Mouse (Mus musculus) heart, embryonic 12.5 days (tissue): ENCODE data around the gene Akr1b3. TPM values are rescaled to one million over a fixed set of nuclear protein-coding genes. Genes with fewer than 3 reads are reported as not detected.
A peak's percentile ranks its signal among the peaks of the same experiment; 100 is the strongest.

ENCODE experiments used
- ATAC-seq: fragments of 200-750 bp; cut with Nextera tagmentation; 2 replicates; pipeline ENCODE4 v1.8.0; 2017; ENCODE audit warnings: moderate TSS enrichment, moderate library complexity; ENCODE audit not compliant: insufficient number of reproducible peaks, low FRiP score
- H3K27ac ChIP-seq: fragments of 300-500 bp; sonication (generic); 2 replicates; pipeline ENCODE4 v1.5.1; 2016; ENCODE audit warnings: mild to moderate bottlenecking, moderate library complexity; ENCODE audit not compliant: poor library complexity, severe bottlenecking
- H3K27me3 ChIP-seq: fragments of 300-500 bp; sonication (generic); replicated peaks from 2 replicates; pipeline ENCODE4 v1.6.1; 2016; ENCODE audit warnings: mild to moderate bottlenecking, moderate library complexity
- H3K36me3 ChIP-seq: fragments of 300-500 bp; sonication (generic); 2 replicates; pipeline ENCODE4 v1.6.1; 2016; ENCODE audit warnings: mild to moderate bottlenecking, moderate library complexity
- H3K4me1 ChIP-seq: fragments of 300-500 bp; sonication (generic); replicated peaks from 2 replicates; pipeline ENCODE4 v1.6.1; 2016; ENCODE audit warnings: mild to moderate bottlenecking
- H3K4me2 ChIP-seq: fragments of 300-500 bp; sonication (generic); 2 replicates; pipeline ENCODE4 v1.6.1; 2016; ENCODE audit warnings: mild to moderate bottlenecking, moderate library complexity
- H3K4me3 ChIP-seq: fragments of 300-500 bp; sonication (generic); 2 replicates; pipeline ENCODE4 v1.5.1; 2016; ENCODE audit warnings: mild to moderate bottlenecking
- H3K9ac ChIP-seq: fragments of 300-500 bp; sonication (generic); 2 replicates; pipeline ENCODE4 v1.6.1; 2016; ENCODE audit warnings: mild to moderate bottlenecking, moderate library complexity
- H3K9me3 ChIP-seq: fragments of 300-500 bp; sonication (generic); replicated peaks from 2 replicates; pipeline ENCODE4 v1.6.1; 2016; ENCODE audit warnings: mild to moderate bottlenecking, moderate library complexity
- WGBS: fragments of 180-500 bp; shearing (Covaris S2); methylation state at CpG from one replicate; pipeline ENCODE4 v1.1.7; 2016; 5-methylcytosine and 5-hydroxymethylcytosine counted together
- polyA plus RNA-seq: library from polyadenylated mRNA; unstranded; fragments of >200 nt; fragmentation: Nextera tagmentation; extraction: Ambion mirVana; gene quantifications from 2 replicates; pipeline ENCODE4 v1.2.1, GENCODE M21; 2016

Akr1b3 gene
- polyA plus RNA-seq, 1 experiment from 2014 or later, result 177 TPM

DNA sequence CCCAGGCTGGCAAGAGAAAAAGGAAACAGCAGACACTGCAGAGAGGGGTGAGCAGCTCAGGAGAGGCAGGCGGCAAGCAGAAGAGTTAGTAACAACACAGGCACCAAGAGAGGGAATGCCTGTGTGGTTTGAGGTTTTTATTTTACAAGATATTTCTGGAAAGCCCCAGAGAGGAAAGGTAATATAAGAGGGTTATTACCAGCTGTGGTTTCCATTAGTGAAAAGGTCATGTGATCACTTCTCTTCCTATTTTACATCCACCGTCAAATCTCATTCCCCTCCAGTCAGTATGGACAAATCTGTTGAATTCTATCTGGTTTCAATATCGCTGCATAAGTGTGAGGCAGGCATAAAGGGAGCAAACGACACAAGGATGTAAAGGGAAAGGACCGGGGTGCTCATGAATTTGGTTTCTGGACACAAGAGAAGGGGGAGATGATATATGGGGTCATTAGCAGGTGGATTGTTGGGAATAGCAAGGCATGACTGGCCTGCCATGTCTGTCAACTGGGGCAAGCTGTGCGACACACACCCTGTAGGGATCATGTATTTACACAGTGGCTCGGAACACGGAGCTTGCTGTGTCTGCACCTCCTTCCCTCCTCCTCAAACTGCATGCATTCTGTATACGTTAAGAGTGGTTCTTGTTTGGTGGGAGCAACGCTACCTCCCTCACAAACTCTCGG, 24.9 kb downstream of the Akr1b3 start:
- Histone ChIP-seq H3K9me3 (no peaks in the 10 kb centered on the region), H3K9ac (no peak overlapping the region), H3K4me3 (no peak overlapping the region), H3K27ac (no peak overlapping the region), H3K27me3 (no peaks in the 10 kb centered on the region), H3K36me3 (no peaks in the 10 kb centered on the region), H3K4me1 (peaks cover 2% of the 10 kb centered on the region; the same call in 1 of the 2 replicates), H3K4me2 (no peak overlapping the region)
- 62% methylated on average over 11 of the region's 11 CpGs for WGBS
- ATAC-seq, result no peak

DNA sequence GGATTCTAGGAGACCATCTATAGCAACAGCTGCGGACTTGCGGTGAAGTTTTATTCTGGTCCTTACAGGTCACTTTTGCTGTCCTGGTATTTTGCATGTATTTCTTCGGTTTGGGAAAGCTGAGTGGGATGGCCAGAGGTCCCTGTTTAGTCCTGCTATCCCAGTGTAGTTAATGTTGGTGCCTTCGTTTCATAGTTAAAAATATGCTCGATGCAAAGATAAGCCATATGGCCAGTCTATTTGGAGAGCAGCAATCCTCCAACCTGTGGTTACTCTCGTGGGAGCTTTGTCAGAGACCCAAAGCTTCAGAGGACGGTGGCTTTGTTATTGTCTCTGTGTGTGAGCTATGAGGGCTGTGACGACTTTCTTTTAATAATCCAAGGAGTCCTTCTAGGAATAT, 26.6 kb downstream of the Akr1b3 start:
- Histone ChIP-seq H3K27ac (no peak overlapping the region), H3K36me3 (no peaks in the 10 kb centered on the region), H3K9me3 (no peaks in the 10 kb centered on the region), H3K9ac (no peak overlapping the region), H3K4me1 (peaks cover 2% of the 10 kb centered on the region; the same call in 1 of the 2 replicates), H3K4me3 (no peak overlapping the region), H3K27me3 (no peaks in the 10 kb centered on the region), H3K4me2 (no peak overlapping the region)
- no peak for ATAC-seq
- WGBS, result 78% methylated on average over 8 of the region's 8 CpGs

DNA sequence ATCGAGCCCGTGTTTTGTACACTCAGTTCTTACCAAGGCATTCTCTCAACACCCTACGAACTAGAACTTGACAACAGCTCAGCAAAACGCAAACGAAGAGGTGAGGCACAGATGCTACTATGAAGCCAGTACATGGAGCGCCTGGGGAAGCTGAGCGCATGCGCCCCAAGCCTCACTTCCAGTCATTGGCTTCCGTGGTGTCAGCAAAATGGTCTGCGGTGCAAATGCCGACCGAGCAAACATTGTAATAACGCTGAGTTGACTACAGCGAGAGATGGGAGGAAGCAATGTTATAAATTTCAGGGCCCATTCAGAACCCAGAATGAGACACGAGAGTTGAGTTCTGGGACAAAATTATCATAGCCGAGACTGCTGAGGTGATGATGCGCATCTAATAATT, 27.2 kb downstream of the Akr1b3 start:
- Histone ChIP-seq H3K4me1 (peaks cover 2% of the 10 kb centered on the region; the same call in 1 of the 2 replicates), H3K4me3 (no peak overlapping the region), H3K4me2 (no peak overlapping the region), H3K27ac (no peak overlapping the region), H3K27me3 (no peaks in the 10 kb centered on the region), H3K36me3 (no peaks in the 10 kb centered on the region), H3K9me3 (no peaks in the 10 kb centered on the region), H3K9ac (no peak overlapping the region)
- ATAC-seq, result no peak
- WGBS, result 85% methylated on average over 17 of the region's 17 CpGs

DNA sequence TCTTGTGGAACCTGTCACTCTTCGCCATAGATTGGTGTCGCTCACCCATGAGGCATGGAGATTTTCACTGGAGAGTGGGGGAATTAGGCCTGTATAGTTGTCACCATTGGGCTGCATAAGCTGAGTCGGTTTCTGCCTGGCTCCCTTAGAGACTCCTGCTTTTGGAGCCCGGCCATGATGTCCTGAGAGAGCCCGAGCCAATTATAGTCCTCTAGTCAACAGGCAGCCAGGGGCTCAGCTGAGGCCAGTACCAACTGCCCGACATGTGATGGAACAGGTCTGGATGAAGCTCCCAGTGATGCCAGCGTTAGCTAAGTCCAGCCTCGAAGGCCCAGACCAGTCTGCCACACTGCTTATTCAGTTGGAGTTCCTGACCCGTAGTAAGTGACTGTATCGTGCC, 29.2 kb downstream of the Akr1b3 start:
- Histone ChIP-seq H3K4me3 (no peak overlapping the region), H3K36me3 (no peaks in the 10 kb centered on the region), H3K27me3 (no peaks in the 10 kb centered on the region), H3K27ac (no peak overlapping the region), H3K4me1 (peaks cover 1% of the 10 kb centered on the region; the same call in 1 of the 2 replicates), H3K9me3 (no peaks in the 10 kb centered on the region), H3K4me2 (no peak overlapping the region), H3K9ac (no peak overlapping the region)
- ATAC-seq, result no peak
- WGBS, result 70% methylated on average over 10 of the region's 10 CpGs

DNA sequence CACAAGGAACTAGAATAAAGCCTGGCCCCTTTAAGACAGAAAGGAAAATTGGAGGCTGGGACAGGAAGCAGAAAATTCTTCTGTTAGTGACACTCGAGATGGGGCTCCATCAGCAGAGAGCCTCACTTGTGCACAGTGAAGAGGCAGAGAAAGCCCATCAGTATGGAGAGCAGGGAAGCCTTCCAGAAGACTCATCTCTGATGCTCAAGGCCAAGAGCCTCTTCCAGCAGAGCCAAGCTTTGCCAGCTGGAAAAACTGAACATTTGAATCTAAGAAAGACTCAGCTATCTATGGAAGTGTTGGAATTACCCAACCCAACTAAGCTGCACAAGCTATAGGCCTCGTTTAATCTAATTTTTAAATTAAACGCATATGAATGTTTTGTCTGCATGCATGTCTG, 30.4 kb downstream of the Akr1b3 start:
- H3K36me3 ChIP-seq, result no peaks in the 10 kb centered on the region
- H3K9ac ChIP-seq, result no peak overlapping the region
- H3K27ac ChIP-seq, result no peak overlapping the region
- H3K9me3 ChIP-seq, result no peaks in the 10 kb centered on the region
- 68% methylated on average over 3 of the region's 3 CpGs for WGBS
- H3K27me3 ChIP-seq, result no peaks in the 10 kb centered on the region
- H3K4me2 ChIP-seq, result no peak overlapping the region
- no peak overlapping the region for H3K4me3 ChIP-seq
- ATAC-seq, result no peak
- no peaks in the 10 kb centered on the region; the same call in 1 of the 2 replicates for H3K4me1 ChIP-seq

DNA sequence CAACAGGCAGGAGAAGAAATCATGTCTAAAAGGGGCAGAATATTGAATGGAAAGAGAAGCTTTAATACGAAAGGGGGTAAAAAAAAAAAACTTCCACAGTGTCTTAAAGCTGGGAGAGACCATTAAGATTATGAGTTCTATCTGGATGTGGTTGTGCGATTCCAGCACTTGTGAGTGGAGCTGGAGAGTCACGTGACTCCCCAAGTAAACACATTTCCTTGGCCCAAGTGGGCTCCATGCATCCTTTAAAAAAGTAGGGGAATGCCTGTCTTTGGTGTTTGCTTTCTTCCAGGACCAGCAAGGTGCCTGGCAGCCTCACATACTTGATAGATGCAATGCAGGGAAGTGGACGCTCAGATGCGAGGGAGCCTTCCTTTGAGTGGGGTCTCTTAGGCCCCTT, 38.9 kb downstream of the Akr1b3 start:
- H3K36me3 ChIP-seq, result no peaks in the 10 kb centered on the region
- no peaks in the 10 kb centered on the region for H3K9me3 ChIP-seq
- no peak overlapping the region for H3K9ac ChIP-seq
- H3K4me2 ChIP-seq, result no peak overlapping the region
- no peaks in the 10 kb centered on the region for H3K27me3 ChIP-seq
- H3K4me3 ChIP-seq, result no peak overlapping the region
- peaks cover 8% of the 10 kb centered on the region for H3K4me1 ChIP-seq
- WGBS, result 75% methylated on average over 5 of the region's 5 CpGs
- H3K27ac ChIP-seq, result no peak overlapping the region
- no peak for ATAC-seq

DNA sequence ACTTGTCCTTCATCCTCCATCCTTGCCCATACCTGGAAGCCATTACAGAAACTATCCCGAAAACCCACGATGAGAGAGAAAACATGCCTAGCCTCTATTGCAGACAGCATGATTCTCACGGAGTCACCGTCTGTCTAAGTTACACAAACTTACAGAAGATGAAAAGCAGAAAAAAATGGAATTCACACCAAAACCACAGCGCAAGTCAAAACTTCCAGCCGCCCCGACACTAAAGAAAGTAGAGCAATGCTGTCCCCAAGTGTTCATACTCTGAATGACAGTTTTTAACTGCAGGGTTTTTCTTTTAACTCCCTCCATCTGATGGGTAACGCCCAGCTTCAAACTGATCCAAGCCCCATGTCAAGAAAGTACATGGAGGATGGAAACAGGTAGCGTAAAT, 39.6 kb downstream of the Akr1b3 start:
- H3K4me1 ChIP-seq, result peaks cover 8% of the 10 kb centered on the region
- no peak overlapping the region for H3K9ac ChIP-seq
- no peaks in the 10 kb centered on the region for H3K36me3 ChIP-seq
- no peaks in the 10 kb centered on the region for H3K9me3 ChIP-seq
- H3K4me2 ChIP-seq, result 0 out of 2 replicates have a peak overlapping the region, but pooled peaks have one; percentile 25
- no peak for ATAC-seq
- WGBS, result 26% methylated on average over 9 of the region's 9 CpGs
- no peak overlapping the region for H3K4me3 ChIP-seq
- no peaks in the 10 kb centered on the region for H3K27me3 ChIP-seq
- H3K27ac ChIP-seq, result no peak overlapping the region

DNA sequence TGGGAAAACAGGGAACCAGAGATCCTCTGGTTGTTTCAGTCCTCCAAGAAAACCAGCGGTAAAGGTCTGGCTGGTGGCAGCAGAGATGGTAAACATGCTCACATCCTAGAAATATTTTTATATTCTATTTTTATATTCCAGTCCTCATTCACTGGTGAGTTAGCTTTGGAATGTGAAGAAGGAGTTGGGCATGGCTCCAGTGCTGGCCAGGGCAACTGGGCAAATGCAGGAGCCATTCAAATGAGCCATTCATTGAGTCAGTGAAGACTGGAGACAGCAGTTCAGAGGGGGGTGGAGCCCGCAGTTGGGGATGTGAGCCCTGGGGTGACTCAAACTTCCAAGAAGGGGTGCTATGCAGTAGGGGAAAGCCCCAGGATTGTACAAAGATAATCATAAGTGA, 42.9 kb downstream of the Akr1b3 start:
- Histone ChIP-seq H3K36me3 (no peaks in the 10 kb centered on the region), H3K27ac (no peak overlapping the region), H3K4me3 (no peak overlapping the region), H3K9ac (no peak overlapping the region), H3K9me3 (no peaks in the 10 kb centered on the region), H3K4me2 (no peak overlapping the region), H3K4me1 (0 out of 2 replicates have a peak, but pooled peaks cover 5% of the 10 kb centered on the region), H3K27me3 (no peaks in the 10 kb centered on the region)
- 75% methylated on average over 2 of the region's 2 CpGs for WGBS
- no peak for ATAC-seq

DNA sequence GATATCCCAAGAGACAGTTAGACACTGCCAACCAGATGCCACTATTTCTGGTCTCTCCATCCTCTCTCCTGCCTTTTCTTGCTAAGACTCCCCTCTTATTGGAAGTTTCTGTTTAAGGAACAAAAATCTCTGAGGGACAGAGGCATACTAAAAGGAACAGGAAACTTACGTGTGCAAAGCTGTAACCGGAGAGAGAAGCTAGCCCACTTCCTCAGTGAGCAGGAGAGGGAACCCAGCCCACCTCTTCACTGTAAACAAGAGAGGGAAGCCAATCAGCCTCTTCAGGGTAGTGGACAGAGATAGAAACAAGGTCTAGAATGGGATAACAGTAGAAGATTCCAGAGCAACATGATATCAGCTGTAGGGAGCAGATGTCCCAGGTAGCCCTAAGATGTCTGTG, 44.2 kb downstream of the Akr1b3 start:
- Histone ChIP-seq H3K36me3 (no peaks in the 10 kb centered on the region), H3K4me1 (0 out of 2 replicates have a peak, but pooled peaks cover 5% of the 10 kb centered on the region), H3K27me3 (no peaks in the 10 kb centered on the region), H3K9me3 (no peaks in the 10 kb centered on the region), H3K4me2 (no peak overlapping the region), H3K27ac (no peak overlapping the region), H3K9ac (no peak overlapping the region), H3K4me3 (no peak overlapping the region)
- 46% methylated on average over 2 of the region's 2 CpGs for WGBS
- ATAC-seq, result no peak

DNA sequence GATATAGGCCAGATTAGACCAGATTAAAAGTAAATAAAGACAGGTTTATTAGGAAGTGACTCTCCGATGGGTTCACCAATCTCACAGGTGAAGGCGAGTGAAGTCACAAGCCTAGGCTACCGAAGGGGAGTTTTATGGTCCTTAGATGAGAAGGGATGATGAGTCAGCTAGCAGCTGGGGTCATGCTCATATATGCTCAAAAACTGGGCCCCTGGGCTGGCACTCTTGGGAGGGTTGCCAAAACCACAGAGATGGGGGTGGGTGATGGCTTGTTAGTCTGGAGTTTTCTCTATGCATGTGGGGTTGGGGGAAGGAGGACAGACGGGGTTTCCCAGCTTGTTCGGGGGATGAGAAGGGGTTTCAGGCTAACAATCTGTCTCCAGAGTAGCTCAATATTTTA, 44.8 kb downstream of the Akr1b3 start:
- Histone ChIP-seq H3K9me3 (no peaks in the 10 kb centered on the region), H3K36me3 (no peaks in the 10 kb centered on the region), H3K27me3 (no peaks in the 10 kb centered on the region), H3K4me1 (0 out of 2 replicates have a peak, but pooled peaks cover 5% of the 10 kb centered on the region), H3K4me3 (no peak overlapping the region), H3K9ac (no peak overlapping the region), H3K27ac (no peak overlapping the region), H3K4me2 (no peak overlapping the region)
- ATAC-seq, result no peak
- 85% methylated on average over 5 of the region's 5 CpGs for WGBS

DNA sequence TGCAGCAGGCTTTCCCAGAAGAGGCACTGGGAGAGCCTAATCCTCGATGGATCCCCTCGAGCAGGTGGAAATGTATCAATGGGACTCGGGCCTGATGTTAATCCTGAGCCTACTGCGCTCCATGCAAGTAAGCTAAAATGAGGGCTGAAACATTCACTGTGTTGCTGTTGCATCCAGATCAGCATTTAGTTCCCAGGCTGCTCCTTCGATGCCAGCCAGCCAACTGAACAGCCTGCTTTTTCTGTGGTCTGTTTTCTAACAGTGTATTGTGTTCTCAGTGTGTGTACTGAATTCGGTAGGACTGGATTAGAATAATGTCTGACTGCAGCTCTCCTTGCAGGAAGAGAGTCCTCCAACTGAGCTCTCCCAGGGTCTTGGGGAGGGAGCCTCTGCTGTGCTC, 46.6 kb downstream of the Akr1b3 start:
- no peak overlapping the region for H3K4me2 ChIP-seq
- H3K9ac ChIP-seq, result no peak overlapping the region
- H3K9me3 ChIP-seq, result no peaks in the 10 kb centered on the region
- no peak overlapping the region for H3K27ac ChIP-seq
- no peak overlapping the region for H3K4me3 ChIP-seq
- H3K27me3 ChIP-seq, result no peaks in the 10 kb centered on the region
- 57% methylated on average over 6 of the region's 6 CpGs for WGBS
- no peak for ATAC-seq
- H3K36me3 ChIP-seq, result no peaks in the 10 kb centered on the region
- H3K4me1 ChIP-seq, result 0 out of 2 replicates have a peak, but pooled peaks cover 5% of the 10 kb centered on the region

DNA sequence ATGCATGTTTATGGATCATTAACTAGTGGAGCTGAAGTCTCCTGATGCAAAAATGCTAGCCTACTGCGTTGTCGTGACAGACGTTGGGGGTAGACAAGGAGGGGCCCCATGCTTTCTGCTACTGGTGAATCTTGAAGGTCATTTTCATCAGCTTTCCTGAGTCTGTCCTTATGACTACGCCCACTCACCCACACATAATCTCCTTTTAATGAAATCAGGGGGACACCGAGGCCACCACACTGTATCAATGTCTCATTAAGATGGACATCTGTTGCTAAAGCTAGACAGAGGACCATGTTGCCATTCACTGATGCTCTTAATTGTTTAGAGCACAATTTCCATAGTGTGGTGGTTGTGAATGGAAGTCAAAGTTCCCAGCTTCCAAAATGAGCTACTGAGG, 58.7 kb downstream of the Akr1b3 start:
- Histone ChIP-seq H3K9me3 (0 out of 2 replicates have a peak, but pooled peaks cover 2% of the 10 kb centered on the region), H3K27ac (no peak overlapping the region), H3K4me3 (no peak overlapping the region), H3K9ac (no peak overlapping the region), H3K4me1 (no peaks in the 10 kb centered on the region), H3K36me3 (no peaks in the 10 kb centered on the region), H3K4me2 (no peak overlapping the region), H3K27me3 (no peaks in the 10 kb centered on the region)
- ATAC-seq, result no peak
- 90% methylated on average over 5 of the region's 5 CpGs for WGBS
